Mouse (Mus musculus): Measurements from ENCODE around the gene Dlst.
A peak's percentile ranks its signal among the peaks of the same experiment; 100 is the strongest.

Gene Dlst

DNA sequence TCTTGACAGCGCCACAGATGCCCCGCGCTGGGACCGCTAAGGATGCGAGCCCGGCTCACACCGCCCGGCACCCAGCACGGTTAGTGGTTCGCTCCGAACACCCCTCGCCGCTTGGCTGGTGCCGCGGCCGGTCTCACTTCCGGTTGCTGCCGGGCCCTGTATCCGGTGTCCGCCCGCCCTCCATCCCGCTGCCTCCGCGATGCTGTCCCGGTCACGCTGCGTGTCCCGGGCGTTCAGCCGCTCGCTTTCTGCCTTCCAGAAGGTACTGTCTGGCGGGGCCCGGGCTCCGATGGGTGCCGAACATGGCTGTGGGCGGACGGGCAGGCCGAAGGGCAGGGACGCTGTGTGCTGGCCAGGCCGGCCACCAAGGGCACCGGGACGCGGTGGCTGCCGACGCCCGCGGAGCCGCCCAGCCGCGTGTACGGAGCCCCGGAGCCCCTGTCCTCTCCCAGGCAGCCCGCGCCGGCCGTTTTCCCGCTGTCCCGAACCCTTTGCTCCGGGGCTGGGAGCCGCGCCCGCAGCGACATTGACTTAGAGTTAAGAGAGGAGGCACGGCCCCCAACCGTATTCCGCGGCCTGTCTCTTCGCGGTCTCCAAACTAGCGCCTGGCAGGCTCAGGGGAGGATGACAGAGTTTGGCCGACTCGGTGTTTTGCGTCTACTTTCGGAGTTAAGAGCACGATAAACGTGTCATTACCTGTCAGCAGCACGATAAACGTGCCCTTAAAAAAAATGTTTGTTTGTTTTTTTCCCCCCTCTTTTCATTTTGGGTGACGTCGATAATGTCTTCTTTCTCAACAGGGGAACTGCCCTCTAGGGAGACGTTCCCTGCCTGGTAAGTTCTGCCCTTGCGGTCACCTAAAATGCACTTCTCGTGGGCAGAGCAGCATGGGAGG, at the start of gene Dlst, which contains the start of gene Prox2:
Gene Dlst, plus strand, starts transcription at position 136 of the 895 bp plus-strand sequence.
Gene Prox2, minus strand, starts transcription at position 62 of the 895 bp plus-strand sequence.
- peak; percentile 90 for DNase-seq

DNA sequence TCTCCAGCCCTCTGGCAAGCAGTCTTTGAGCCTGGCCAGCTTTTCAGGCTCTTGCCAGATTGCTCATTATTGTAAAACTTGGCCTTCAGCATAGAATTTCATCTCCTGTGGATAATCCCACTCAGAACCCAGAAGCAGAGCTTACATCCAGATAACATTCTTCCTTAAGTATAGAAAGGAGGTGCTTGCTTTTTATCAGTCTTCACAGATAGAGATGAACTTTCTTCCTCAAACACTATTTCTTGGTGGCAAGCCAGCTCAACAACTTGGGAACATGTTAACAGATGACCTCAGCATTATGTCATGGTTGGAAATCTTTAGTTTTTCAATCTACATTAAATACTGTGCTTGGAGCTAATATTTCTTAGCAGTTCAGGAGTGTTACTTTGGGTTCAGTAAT, 39.6 kb upstream of the Dlst start:
- DNase-seq: no peak

DNA sequence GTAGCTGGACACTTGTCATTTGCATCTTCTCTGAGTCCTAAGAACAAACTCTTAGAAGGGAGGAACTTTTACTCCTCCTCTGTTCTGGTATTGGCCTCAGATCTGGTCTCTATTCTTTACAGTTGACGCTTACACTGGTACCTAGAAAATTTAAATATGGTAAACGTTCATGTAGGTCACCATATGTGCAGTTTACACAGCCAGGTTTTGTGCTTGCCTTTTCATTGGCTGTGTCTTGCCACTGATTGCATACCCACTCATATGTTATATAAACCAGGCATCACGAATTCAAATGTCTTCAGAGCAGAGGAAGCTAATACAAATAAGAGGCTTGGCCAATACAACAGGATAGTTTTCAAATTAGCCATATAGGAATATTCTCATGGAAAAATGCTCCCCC, 33.5 kb upstream of the Dlst start:
- no peak for DNase-seq

DNA sequence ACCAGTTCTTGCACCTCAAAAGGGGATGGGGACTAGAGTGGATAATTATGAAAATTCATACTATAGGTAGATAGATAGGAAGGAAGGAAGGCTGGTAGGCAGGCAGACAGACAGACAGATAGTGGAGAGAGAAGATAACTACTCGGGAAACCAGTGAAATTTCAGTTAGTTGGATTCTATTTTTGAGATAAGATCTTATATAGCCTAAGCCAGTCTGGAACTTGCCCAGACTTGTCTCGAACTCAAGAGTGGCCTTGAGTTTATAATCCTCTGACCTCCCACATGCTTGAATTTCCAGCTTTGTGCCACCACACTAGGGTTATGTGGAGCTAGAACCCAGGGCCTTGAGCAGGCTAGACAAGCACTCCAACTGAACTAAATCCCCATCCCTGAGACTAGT, 26.4 kb upstream of the Dlst start:
- no peak for DNase-seq

DNA sequence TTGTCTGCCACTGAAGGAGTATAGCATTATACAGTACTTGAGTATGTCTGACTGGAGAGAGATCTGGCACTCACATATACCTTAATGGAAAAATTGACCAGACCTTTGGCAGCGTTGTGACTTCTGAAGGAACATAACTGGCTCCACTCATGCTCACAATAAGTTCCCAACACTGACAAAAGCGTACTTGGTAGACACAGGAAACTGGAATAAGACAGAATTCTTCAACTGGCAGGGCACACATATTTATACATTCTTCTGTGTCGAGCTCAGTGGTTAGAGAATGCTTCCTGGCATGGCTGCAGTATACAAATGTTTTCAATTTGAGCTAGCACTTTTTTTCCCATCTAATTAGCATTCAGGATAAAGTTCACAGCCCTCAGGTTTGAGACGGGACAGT, 25.7 kb upstream of the Dlst start:
- DNase-seq: no peak

DNA sequence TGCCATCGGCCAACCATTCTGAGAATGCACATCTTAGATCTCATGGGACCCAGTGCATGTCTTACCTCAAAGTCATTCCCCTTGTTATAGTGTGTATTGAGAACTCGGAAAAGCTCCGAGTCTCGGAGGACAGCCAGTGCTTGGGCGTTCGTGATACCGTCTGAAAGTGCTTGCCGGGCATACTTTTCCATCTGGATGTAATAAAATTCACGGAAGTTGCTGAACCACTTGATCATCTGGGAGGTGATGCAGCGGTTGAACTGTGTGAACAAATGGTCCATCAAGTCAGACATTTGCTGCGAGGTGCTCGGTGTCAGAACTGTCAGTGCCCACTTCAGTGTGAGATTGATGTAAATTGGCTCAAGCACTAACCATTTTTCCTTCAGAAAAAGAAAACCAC, 22.8 kb upstream of the Dlst start:
- no peak for DNase-seq

DNA sequence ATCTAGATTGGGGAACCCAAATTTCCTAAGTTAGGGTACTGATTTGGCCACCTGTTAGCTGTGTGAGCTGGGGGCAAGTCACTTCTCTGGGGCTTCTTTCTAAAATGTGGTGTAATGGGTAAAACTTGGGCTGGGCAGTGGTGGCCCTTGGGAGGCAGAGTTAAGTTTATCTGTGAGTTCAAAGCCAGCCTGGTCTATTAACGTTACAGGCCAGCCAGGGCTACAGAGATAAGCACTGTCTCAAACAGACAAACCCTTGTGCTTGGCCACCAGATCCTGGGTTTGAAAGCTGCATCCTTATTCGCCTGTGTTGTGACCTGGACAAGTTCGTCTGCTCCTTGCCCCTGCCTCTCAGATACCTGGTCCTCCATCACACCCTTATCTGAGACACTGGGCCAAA, 19.4 kb upstream of the Dlst start:
- no peak for DNase-seq

DNA sequence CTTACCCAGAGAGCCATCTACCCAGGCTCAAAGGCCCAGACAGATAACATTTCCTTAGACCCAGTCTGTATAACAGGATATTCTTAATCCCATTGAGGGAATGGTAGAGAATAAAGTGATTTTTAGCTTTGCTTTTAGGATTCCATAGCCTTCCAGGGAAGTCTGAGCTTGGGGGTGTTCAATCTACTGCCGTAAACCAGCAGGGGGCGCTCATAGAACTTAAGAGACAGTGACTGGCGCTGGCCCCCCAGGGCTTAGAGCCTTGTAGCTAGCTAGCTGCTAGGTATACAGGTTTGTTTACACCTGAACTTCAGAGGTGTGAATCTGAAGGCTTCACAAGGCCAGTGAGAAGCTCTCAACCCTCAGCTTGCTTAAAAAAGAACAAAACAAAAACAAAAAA, 18.4 kb upstream of the Dlst start:
- peak; percentile 47 for DNase-seq

DNA sequence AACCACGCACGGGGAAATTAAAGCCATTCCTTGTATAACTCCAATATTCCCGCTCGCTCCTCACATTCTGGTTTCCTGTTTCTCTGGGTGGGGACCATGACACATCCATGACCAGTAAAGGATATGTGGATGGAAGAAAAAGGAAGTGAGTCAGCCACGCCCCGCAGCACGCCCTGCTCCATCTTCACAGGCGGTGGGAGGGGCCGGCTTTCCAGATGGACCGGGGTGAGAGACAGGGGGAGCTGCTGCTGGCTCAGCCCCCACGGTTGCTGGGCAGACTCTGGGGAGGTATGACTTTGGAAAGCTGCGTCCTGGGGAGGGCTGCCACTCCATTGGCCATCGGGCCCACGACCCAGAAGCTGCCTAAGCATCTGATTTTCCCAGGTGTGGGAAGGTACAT, 16.6 kb upstream of the Dlst start:
- peak; percentile 68 for DNase-seq

DNA sequence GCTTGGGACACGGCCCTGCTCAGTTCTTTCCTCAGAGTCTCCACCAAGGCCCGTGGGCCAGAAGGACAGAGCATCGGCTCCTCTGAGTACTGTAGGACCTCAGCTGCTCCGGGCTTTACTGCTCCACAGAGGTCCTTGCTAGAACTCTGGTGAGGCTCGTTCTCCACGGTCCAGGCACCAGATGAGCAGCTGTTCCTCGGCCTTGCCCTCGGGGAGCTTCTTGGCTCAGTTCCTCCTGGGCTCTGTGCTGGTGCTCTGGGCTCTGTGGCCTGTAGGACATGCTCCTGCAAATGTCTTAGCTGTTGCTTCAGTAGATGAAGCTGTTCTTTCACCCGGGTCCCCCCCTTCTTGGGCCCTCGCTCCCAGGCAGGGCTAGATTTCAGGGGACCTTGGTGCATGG, 15.9 kb upstream of the Dlst start:
- DNase-seq: no peak

DNA sequence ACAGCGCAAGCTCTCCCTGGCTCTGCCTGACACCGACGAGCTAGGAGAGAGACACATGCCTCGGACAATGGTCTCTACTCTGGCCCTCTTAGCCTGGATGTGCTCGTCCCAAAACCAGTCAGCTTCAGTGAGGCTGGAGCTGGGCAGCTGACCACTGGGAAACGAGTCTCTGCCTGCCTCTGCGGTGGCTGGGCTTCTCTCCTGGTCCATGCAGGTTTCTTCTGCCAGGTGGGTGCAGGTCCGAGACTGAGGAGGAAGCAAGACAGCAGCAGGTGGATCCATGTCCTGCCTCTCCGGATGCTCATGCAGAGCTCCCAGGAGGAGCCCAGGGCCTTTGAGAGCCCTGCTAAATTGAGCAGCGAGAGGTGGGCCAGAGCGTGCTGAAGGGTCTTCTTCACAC, 15.5 kb upstream of the Dlst start:
- no peak for DNase-seq

DNA sequence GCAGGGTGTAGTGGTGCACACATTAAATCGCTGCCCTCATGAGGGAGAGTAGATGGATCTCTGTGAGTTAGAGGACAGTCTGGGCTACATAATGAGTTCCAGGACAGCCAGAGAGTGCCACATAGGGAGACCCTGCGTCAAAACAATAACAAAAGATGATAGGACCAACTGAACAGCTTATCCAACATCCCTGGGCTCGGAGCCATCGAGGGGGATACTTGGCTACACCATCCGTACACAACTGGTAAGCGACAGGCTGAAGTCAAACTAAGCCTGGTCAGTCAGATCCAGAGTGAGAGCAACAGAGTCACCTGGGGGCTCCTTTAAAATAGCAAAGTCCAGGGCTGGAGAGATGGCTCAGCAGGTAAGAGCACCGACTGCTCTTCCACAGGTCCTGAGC, 14.8 kb upstream of the Dlst start:
- DNase-seq: no peak

DNA sequence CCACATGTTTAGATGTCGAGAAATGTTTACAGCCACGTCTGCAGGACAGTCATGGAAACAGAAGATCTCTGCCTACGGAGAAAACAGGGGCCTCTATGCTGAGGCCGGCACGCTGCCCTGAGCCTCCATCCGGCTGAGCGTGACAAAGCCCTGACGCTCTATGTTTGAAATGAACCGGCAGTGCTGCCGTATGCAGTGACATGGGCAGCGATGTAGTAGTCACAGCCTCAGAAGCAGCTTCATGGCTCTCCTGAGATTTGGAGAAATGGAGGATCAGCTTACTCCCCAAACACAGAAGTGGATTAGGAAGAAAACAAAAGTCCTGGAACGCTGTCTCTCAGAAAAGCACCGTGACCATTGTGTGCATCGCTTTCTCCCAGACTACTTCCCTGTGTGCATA, 9.6 kb upstream of the Dlst start:
- no peak for DNase-seq

DNA sequence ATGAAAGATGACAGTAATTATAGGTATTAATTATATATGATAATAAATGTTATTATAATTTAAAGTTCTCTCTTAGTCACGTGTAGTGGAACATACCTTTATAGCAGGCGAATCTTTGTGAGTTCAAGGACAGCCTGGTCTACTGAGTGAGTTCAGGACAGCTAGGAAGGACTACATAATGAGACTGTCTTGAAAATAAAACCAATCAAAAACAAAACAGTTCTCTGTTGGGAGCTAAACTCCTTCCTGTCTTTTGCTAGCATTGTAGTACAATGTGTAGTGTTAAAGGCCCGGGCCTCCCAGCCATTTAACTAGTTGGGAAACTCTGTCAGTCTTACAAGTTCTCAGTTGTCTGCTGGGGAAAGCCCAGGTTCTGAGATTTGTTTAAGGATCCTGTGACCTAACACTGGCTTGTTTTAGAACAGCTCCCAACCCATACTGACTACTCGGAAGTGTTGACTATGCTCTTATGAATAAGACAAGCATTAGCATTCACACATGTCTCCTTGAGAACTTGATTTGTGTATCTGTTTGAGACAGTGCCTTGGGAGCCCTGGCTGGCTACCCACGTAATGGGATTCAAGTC, 9.0 kb upstream of the Dlst start:
- DNase-seq: no peak

DNA sequence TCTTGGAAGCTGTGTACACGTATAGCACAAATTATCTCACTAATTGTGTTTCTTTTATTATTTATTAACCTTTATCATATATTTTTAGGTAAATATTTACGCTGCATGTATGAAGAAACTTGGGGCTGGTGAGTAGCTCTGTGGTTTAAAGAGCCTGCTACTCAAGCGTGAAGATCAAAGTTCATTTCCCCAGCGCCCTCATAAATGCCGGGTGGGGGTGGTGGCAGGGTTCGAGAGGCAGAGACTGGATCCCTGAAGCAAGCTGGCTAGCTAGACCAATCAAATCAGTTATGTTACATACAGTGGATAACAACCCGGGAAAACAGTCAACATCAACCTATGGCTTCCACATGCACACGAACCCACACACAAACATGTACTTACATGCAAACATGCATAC, 7.5 kb upstream of the Dlst start:
- DNase-seq: no peak

DNA sequence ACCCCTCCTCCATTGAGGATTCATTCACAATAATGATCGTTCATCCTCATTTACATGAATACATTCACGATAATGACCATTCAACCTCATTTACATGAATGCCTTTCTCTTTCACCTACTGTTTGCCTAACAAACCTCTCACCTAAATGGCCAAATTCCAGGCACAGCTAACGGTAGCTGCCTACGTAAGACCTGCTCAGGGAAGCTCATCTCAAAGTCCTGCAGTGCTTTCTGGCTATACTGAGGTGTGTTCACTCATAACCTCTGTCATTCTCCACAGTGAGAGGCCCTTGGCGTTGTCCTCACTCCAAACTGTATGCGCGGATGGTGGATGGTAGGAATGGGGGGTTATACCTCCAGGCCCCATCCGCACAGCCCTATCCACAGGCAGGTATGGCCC, 5.8 kb upstream of the Dlst start:
- no peak for DNase-seq

DNA sequence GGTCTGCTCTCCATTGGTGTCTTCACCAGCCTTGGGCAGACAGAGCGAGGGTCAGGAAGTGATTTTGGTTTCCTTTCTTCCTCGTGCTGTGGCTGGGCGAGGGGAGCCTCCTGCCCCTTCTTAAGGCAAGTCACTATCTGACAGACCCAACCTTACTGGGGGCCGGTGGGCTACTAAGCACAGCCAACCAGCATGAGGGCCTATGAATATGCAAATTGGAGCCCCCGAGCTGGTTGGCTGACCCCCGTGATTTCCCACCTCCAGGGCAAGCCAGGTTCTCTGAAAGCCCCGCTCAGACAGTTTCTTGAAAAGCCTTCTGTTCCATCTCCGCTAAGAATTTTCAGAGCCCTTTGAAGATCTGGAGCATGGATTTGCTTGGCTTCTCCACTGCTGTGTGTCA, 4.3 kb upstream of the Dlst start:
- DNase-seq: no peak

DNA sequence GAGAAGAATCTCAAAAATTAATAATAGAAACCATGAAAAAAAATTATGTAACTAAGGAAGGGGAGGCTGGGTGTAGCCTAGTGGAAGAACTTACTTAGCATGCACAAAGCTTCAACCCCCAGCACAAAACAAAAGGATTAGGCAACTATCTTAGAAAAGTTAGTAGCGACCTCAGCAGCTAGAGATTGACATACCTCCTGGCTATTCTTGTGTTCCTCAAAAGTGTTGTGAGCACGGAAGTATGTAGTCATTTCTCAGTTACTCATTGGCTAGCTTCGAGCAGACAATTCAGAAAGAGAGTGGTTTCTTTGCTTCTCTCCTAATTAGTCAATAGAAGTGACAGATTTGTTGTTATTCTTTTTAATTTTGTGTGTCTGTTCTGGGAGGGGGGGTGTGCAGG, 2.0 kb upstream of the Dlst start:
- DNase-seq: no peak

DNA sequence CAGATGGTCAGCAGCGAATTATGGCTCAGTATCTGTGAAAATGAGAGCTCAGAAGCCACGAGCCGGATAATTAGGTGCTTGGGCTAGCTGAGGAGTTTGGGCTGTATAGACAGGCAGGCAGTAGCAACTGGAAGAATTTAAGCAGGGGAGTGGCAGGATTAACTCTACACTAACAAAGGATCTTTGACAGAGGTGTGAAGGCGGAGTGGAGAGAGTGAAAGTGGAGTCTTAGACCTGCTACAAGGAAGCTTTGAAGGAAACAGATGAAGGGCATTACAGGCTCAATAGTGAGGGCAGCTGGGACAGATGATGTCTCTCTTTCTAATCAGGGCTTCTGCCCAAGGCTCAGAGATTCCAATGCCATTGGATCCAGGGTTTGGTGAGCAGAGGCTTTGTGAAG, 1.2 kb upstream of the Dlst start:
- DNase-seq: no peak

DNA sequence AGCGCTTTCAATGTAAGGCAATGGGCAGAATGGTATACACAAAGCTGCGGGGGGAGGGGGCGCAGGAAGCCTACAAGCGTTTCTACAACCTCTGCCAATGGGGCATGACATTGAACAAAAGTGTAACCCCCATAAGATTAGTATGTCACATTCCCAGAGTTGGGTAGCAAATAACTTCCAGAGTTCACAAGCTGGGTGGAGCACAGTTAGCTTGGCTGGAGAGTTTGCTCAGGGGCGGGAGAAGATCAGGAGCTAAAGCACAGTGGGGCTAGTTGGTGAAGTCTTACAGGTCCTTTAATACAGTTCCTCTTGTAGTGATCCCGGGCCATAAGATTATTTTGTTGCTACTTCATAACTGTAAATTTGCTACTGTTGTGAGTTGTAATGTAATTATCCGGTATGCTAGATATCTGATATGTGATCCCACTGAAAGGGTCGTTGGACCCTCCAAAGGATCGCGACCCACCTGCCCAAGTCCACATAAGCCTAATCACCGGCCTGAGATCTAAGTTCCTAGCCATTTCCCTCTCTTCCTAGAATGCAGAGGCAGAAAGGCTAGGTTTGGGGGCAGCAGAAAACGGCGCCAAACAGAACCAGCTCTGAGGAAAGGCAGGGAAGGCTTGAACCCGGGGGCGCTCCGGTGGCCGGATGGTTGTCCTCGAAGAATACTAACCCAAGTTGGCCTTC, 479 bp upstream of the Dlst start:
- no peak for DNase-seq

DNA sequence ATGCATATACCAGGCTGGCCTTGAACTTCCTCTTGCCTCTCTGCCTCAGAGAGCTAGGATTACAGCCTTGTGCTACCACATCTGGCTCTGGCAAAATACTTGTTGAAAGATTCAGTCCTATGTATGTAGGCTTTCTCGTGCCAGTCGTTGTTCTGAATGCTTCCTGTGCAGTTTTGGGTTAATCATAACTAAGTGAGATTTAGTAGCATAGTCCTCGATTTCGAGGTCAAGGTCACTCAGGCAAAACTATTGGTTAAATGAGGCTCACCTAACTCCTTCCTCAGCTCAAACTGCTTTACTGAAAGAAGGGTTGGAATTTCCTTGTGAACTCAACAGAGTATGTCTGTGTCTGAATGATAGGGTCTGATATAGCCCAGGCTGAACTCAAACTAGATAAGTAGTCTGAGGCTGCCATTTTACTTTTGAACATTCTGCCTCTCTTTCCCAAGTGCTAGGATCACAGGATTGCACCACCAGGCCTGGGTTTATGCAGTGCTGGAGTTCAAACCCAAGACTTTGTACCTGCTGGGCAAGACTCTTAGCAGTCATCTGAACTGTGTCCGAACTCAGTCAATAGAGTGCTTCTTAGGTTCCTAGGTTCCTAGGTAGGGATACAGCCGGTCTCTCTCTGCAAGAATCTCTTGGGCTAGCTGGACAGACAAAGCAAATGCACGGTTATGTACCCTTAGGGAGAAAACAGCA, 2.1 kb downstream of the Dlst start:
- no peak for DNase-seq

DNA sequence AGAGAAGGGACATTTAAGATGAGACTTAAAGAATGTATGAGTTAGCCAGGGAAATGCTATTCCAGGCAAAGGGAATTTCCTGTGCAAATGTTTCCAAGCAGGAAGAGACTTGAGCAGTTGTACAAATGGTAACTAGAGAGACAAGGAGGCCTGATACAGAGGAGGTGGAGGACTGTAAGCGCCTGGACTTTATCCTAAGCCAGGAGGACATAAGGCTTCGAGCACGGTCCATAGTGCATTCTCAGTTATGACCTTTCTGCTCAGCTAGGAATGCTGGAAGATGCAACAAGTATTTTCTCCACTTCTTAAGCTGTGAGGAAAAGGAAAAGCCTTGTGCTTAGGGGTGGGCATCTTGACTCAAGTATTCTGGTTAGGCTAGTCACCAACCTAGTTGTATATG, 2.7 kb downstream of the Dlst start:
- no peak for DNase-seq

DNA sequence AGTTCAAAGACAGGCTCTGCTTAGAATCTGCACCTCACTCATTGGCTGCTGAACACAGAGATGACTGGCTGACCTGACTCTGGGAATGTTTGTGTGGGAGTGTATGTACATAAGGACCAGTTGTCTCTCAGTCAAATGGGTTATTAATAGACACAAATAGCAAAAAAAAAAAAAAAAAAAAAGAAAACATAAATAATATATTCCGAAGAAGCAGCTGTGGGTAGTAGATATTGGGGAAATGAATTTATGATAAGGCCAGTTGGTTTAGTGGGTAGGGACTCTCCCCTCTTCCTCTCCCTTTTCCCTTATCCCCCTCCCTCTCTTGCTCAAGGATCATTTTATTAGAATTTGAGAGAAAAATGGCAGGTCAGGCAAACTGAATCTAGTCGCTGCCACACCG, 3.3 kb downstream of the Dlst start:
- no peak for DNase-seq

DNA sequence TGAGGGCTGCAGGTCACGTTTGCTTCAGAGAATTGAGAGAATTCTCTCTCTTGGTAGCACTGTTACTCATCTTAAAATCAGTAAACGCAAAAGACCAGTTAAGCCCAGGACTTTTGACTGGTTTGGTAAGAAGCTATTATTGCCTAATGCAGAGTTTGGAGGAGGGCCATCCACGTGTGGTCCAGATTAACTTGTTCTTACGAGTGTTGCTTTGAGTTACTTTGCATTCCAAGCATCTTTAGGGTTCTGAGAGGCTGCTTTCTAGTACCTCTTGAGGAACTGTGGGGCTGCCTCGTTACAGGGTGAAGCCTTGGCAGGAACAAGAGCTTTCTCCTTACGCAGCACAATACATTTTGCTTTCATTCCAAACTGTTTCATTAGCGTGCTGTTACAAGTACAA, 5.0 kb downstream of the Dlst start:
- no peak for DNase-seq

All from right cerebral cortex, postnatal 25 days (tissue).